Mouse (Mus musculus): ENCODE data around the gene Batf. TPM values are rescaled to one million over a fixed set of nuclear protein-coding genes. Genes with fewer than 3 reads are reported as not detected.
"Not testable (repeated sequence)": the region's sequence is repeated elsewhere in the genome, so short reads cannot be mapped to it uniquely, and the experiment has no call there.

The Batf gene
- total RNA-seq, 2 experiments from 2014 or later: 0.40 to 0.73 TPM

DNA sequence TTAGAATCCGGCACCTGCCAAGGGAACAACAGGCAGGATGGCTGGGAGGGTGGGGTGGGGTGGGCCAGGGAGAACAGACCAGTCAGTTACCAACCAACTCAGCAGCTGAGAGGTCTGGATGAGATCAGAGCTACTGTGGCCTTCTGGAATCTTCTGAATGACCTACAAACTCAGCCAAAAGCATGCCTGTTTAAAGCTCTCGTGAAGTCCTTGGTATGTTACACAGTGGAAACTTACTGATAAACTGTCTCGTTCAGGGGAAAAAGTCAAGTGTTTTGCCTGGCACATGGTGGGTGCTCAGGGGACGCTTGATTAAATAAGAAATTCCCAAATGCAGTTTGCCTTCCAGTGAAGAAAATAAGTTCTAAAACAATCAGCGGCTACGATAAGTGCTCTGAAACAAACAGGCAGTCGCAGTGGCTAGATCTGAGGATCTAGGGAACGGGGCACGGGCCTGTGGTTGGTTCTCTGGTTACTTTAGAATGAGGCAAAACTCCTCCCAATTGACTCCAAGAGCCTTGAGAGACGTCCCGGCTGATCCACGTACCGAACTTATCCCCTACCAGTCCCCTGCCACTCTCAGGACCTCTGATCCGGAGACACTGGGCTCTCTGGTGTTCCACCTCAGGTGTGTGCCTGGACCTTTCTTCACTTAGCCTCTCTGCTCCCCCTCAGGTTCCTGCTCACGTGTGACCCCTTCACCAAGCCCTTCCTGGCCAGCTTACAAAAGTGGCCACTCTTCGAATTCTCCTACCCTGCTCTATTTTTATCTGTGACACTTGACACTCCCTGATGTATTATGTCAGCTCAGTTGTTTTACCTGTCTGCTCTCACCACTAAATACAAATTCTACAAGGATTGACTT lies 1.8 kb upstream of the Batf start:
- DNase-seq (ENCODE audit: low spot score in 2 of 2): no peak

- no peak for DNase-seq (ENCODE audit: low spot score in 2 of 2)
Measured at GRCm38 (mm10) chr12:85687217-85687533, 706 bp downstream of the Batf start.

DNA sequence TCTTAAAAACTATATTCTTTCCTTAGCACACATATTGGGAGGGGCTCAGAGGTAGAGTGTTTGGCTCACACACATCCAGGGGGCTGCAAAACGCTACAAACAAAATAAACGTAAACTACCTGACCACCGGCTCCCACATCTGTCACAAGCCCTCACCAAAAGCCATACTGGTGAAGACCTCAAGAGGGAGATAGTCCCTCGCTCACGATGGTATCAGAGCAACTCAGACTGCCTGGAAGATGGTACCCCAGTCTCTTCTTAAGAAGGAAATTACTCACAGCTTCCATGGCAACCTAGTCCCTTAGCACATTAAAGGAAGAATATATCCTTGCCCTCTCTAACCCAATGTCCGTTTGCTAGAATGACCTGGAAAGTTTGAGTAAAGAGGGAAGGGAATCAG lies 1.4 kb downstream of the Batf start:
- DNase-seq (ENCODE audit: low spot score in 2 of 2): no peak

DNA sequence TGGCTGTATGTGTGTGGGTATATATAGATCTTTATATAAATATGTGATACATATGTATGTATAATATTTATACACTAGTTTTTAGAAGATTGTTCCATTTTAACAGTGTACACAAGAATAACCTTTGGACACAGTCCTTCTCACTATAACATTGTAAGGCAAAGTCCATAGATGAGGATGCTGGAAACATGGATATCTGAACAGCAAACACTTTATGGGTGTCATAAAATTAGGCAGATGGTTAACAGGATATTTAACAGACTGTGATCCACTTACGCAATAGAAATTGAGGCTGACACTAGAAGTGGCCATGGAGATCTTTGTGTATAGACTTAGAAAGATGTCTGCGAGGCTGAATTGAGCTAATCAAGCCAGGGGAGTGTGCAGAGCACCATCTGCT lies 9.3 kb downstream of the Batf start:
- no peak for DNase-seq (ENCODE audit: low spot score in 2 of 2)

- DNase-seq (ENCODE audit: low spot score in 2 of 2): no peak
Measured at GRCm38 (mm10) chr12:85696436-85696835, 10.0 kb downstream of the Batf start.

GRCm38 (mm10) chr12:85698179-85698578 lies 11.7 kb downstream of the Batf start:
- not testable (repeated sequence) for DNase-seq (ENCODE audit: low spot score in 2 of 2)

DNA sequence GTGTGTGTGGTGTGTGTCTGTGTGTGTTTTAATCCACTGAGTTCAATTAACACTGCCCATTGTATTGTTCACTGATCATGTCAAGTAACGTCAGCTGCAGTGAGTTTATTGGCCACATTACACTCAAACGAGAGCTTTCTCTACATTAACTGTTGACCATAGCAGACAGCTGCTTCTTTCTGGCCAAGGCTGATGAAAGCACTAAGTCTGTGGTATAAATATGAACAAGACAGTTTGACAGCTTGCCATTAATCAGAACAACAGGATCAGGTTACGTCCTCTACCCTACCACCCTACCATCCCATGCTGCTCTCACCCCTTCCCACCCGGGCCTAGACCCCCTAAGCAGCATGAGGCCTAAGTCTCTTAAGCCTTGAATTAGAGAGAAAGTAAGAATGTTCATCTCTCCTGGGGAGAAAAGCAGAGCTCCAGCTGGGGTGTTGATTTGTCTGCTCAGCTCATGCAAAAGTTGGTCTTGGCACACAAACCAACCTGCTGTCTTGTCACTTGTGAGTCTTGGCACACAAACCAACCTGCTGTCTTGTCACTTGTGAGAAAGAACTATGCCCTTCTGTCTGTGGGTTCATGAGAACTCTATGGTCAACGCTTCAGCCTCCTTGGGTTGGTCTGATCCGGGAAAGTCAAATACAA lies 13.8 kb downstream of the Batf start:
- DNase-seq (ENCODE audit: low spot score in 2 of 2): no peak

GRCm38 (mm10) chr12:85700842-85701223 lies 14.4 kb downstream of the Batf start:
- no peak for DNase-seq (ENCODE audit: low spot score in 2 of 2)

GRCm38 (mm10) chr12:85702166-85703055 lies 15.9 kb downstream of the Batf start:
- DNase-seq (ENCODE audit: low spot score in 2 of 2): no peak

DNA sequence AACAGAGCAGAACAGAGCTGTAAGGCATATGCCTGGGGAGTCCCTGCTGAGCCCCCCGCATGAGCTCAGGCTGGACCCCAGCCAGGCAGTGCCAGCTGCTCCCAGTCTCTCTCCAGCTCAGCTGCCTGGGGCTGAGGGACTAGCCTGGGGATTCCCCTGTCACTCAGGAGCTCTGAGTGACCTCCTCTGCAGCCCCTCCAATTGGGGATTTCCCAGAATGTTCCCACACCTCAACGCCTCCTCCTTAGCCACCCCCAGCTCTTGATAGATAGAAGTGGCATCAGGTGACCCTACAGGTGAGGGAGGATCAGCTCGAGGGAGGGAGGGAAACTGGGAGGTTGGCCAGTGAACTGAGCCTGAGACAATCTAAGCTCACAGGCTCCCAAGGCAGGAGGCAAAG lies 17.0 kb downstream of the Batf start:
- no peak for DNase-seq (ENCODE audit: low spot score in 2 of 2)

DNA sequence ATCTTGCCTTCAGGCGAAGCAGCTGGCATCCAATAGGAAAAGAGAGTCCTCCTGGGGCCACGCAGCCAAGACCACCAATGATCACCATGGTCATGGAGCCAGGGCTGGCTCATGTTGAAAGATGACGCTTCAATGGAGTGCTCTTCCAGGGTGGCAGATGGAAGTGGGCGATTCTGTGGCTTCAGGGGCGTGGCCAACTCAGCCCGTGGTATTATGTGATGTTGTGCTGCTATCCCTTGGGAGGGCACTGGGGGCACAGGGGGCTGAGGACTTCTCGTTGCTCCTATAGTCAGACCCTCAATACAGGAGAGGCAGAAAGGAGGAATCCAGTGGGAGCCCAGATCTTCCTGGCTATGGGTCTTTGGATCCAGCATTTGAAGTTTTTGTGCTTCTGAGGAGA lies 18.1 kb downstream of the Batf start:
- DNase-seq (ENCODE audit: low spot score in 2 of 2): no peak

DNA sequence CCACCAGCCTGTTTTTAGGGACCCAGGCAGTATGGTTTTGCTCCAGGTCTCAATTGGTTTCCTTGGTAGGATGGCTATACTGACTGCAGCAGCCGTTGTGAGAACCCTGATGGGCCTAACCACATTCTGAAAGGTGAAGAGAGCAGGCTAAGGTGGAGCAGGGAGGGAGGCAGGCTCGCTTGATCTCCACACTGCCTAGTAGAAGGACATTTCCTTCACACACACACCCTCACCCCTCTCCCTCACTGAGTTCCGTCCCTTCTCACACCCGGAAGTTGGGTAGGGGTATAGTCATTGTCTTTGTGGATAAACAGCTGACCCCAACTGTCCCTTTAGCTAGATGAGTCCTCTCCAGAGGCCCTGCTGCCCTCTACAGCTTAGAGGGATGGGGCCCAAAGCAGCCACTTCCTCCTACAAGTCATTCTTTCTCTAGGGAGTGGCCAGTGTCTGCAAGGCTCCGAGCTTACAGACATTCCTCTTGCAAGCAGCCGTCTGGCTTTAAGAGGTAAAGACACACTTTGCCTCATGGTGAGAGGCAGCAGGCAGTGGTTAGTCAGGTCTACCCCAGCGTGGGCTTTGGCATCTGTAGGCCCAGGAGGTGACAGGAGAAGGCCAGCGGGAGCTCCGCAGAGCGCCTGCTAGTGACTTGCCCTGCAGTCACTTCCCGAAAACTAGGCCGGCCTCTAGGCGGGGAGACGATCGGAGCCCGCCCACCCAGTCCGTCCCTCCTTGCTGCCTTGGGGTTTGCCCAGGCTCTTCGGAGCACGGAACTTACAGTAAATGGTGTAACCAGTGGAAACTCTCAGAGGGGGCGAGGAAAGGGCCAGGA lies 18.7 kb downstream of the Batf start:
- DNase-seq (ENCODE audit: low spot score in 2 of 2): peak; percentile 18 to 39

- no peak for DNase-seq (ENCODE audit: low spot score in 2 of 2)
Measured at GRCm38 (mm10) chr12:85705831-85706530, 19.5 kb downstream of the Batf start.

DNA sequence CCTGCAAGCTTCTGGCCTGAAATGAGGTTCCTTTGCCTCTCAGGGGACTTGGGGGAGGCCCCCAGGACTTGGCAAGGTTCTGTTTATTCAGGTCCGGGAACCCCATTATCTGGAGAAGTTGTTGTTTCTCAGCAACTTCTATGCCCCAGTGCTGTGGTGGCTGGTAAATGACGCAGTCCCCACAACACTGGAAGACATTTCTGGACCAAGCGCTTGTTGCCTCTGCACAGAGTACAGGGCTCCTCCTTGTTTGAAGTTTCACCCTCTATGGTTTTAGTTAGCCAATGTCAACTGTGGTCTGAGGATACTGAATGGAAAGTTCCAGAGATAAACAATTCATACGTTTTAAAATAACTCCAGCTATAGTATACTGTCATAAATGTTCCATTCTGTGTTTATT lies 20.4 kb downstream of the Batf start:
- no peak for DNase-seq (ENCODE audit: low spot score in 2 of 2)

GRCm38 (mm10) chr12:85707391-85707790 lies 20.9 kb downstream of the Batf start:
- no peak for DNase-seq (ENCODE audit: low spot score in 2 of 2)

DNA sequence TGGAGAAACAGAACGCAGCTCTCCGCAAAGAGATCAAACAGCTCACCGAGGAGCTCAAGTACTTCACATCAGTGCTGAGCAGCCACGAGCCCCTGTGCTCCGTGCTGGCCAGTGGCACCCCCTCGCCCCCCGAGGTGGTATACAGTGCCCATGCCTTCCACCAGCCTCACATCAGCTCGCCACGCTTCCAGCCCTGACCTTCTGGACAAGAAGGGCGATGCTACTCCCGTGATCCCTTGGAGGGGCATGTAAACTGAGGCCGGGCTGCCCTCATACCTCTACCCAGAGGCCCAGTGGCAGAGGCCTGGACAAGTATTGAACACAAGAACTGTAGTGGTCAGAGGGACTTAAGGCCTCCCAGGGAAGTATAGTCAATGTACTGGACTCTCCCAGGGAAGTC lies 22.1 kb downstream of the Batf start:
- DNase-seq (ENCODE audit: low spot score in 2 of 2): no peak

- no peak for DNase-seq (ENCODE audit: low spot score in 2 of 2)
Measured at GRCm38 (mm10) chr12:85710695-85711094, 24.2 kb downstream of the Batf start.

GRCm38 (mm10) chr12:85712587-85712986 lies 26.1 kb downstream of the Batf start:
- DNase-seq (ENCODE audit: low spot score in 2 of 2): no peak

- no peak for DNase-seq (ENCODE audit: low spot score in 2 of 2)
Measured at GRCm38 (mm10) chr12:85714126-85714525, 27.7 kb downstream of the Batf start.

DNA sequence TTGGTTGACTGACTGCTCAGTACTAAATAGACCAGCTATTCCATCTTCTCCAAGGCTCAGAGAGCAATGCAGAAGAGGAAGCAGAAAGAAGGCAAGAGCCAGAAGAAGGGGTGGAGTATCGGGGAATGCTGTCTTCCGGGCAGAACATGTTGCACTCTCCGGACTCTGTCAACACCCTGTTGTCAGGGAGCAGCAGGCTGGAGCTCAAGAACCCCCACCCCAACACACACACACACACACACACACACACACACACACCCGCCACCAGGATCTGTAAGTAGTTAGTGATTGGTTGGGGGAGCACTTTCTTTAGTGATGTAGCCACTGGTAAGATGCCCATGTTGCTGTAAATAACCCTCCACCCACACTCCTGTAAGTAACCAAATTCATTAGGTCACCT lies 38.8 kb downstream of the Batf start:
- DNase-seq (ENCODE audit: low spot score in 2 of 2): no peak

Measured in left cerebral cortex, adult 18-20 months (tissue).